Mouse (Mus musculus) heart, adult 2 months (tissue): ENCODE data around the gene Bsnd. TPM values are rescaled to one million over a fixed set of nuclear protein-coding genes. Genes with fewer than 3 reads are reported as not detected.

Experiments
- DNase-seq, 2 experiments: peaks; one replicate each; pipeline ENCODE4 v3.0.0; 2021
- H3K27ac ChIP-seq: fragments of 200-600 bp; 2 replicates; pipeline ENCODE4 v1.8.1; 2022
- H3K27me3 ChIP-seq: fragments of 200-500 bp; 2 replicates; pipeline ENCODE4 v1.6.1; 2012; ENCODE audit warnings: mild to moderate bottlenecking, low read length, inconsistent platforms, mixed read lengths; ENCODE audit not compliant: control insufficient read depth, insufficient read depth
- H3K36me3 ChIP-seq: fragments of 200-500 bp; 2 replicates; pipeline ENCODE4 v1.6.1; 2012; ENCODE audit warnings: low read length, inconsistent platforms; ENCODE audit not compliant: control insufficient read depth, insufficient read depth
- H3K4me1 ChIP-seq: fragments of 200-500 bp; 2 replicates; pipeline ENCODE4 v1.6.1; 2011; ENCODE audit warnings: low read length; ENCODE audit not compliant: control insufficient read depth, insufficient read depth
- H3K4me3 ChIP-seq: fragments of 200-600 bp; 2 replicates; pipeline ENCODE4 v1.8.1; 2022
- H3K79me2 ChIP-seq: fragments of 200-500 bp; replicated peaks from 2 replicates; pipeline ENCODE4 v1.6.1; 2012; ENCODE audit warnings: mild to moderate bottlenecking, inconsistent platforms, low read length, moderate library complexity, mixed read lengths; ENCODE audit not compliant: control insufficient read depth, insufficient read depth
- H3K9ac ChIP-seq: fragments of 200-500 bp; 2 replicates; pipeline ENCODE4 v1.6.1; 2012; ENCODE audit warnings: low read depth, mild to moderate bottlenecking, control low read depth, inconsistent platforms, low read length, mixed read lengths
- CTCF ChIP-seq: fragments of 200-600 bp; IDR thresholded peaks from 2 replicates; pipeline ENCODE4 v1.8.1; 2022; ENCODE audit warnings: antibody characterized with exemption, mild to moderate bottlenecking, moderate library complexity
- EP300 ChIP-seq: fragments of 200-500 bp; IDR thresholded peaks from 2 replicates; pipeline ENCODE4 v1.6.1; 2011; ENCODE audit warnings: low read depth, low read length, control low read depth; ENCODE audit not compliant: insufficient read depth
- POLR2A ChIP-seq: fragments of 200-500 bp; IDR thresholded peaks from 2 replicates; pipeline ENCODE4 v1.6.1; 2011; ENCODE audit warnings: mild to moderate bottlenecking, low read depth, low read length, control low read depth; ENCODE audit not compliant: insufficient read depth
- whole genome bisulfite sequencing: fragments of 180-500 bp; shearing (Covaris S2); methylation state at CpG from one replicate; pipeline ENCODE4 v1.1.7; 2018; 5-methylcytosine and 5-hydroxymethylcytosine counted together
- intact Hi-C: fragments of 180-260 bp; cut with DNase I; formaldehyde crosslinking; loops from one replicate; pipeline ENCODE4 v1.15.1; 2025
- polyA plus RNA-seq: library from polyadenylated mRNA; depleted of rRNA; stranded (reverse); fragments of >200 nt; gene quantifications from 2 replicates; pipeline ENCODE4 v1.2.3, GENCODE M21; 2012
- total RNA-seq, 2 experiments: library from RNA; stranded (reverse); gene quantifications; 2 replicates each; pipeline ENCODE4 v1.2.3; 2021

Bsnd gene
- total and polyA plus RNA-seq, 3 experiments, result not detected

DNA sequence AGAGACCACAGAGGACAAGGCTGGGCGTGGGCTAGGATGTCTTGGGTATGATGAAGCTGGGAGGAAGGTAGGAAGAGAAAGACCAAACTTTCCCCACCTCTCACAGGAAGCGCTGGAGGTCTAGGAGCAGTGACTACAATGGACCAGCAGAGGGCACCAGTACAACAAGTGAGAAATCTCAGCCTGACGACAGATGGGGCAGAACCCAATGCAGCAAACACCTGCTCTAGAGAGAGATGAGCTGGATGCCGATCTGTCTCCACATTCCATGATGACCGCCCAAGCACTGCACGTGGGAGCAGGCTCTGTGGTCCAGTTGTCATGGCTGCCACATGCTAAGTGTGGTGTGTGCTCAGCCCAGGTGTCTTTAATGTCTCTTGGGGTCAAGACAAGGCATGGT lies 17.8 kb downstream of the Bsnd start:
- DNase-seq, result peak; percentile 17 to 33
- Histone ChIP-seq H3K27me3 (no peaks in the 10 kb centered on the region), H3K4me1 (peaks cover 1% of the 10 kb centered on the region; the same call in 1 of the 2 replicates), H3K36me3 (no peaks in the 10 kb centered on the region), H3K27ac (no peak overlapping the region), H3K4me3 (no peak overlapping the region), H3K9ac (no peak overlapping the region), H3K79me2 (no peaks in the 10 kb centered on the region)
- WGBS, result 4% methylated on average over 6 of the region's 6 CpGs
- no peak for TF ChIP-seq EP300
- peak; percentile 80 for TF ChIP-seq CTCF
- TF ChIP-seq POLR2A, result no peak
- intact Hi-C loops, result loop anchor here (1.0 kb wide), 1 partner anchor 55 kb away; no protein-coding TSS in a partner anchor

DNA sequence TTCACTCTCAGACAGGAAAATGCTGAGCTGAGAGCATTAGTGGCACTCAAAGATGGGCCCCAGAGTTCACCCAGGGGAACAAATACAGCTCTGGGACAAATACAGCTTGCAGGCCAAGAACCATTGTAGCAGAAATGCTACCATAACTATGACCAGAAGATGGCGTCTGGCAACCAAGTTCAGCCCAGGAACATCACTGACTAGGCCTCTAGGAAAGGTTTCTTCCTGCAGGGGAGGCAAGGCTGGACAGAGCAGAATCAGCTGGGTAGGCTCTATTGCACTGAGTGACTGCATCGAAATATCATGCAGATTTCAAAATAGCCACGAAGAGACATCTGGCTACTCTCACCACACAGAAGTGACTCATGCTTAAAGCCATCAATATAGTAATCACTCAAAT lies 19.7 kb downstream of the Bsnd start:
- TF ChIP-seq CTCF (peak; percentile 83), POLR2A (no peak), EP300 (peak; percentile 29; the same call in 1 of the 2 replicates)
- Histone ChIP-seq H3K4me3 (no peak overlapping the region), H3K79me2 (no peaks in the 10 kb centered on the region), H3K27me3 (no peaks in the 10 kb centered on the region), H3K4me1 (peaks cover 1% of the 10 kb centered on the region; the same call in 1 of the 2 replicates), H3K9ac (no peak overlapping the region), H3K36me3 (no peaks in the 10 kb centered on the region), H3K27ac (no peak overlapping the region)
- intact Hi-C loops, result no loop called here
- DNase-seq, result peak; percentile 30 to 32
- 13% methylated on average over 3 of the region's 3 CpGs for WGBS

DNA sequence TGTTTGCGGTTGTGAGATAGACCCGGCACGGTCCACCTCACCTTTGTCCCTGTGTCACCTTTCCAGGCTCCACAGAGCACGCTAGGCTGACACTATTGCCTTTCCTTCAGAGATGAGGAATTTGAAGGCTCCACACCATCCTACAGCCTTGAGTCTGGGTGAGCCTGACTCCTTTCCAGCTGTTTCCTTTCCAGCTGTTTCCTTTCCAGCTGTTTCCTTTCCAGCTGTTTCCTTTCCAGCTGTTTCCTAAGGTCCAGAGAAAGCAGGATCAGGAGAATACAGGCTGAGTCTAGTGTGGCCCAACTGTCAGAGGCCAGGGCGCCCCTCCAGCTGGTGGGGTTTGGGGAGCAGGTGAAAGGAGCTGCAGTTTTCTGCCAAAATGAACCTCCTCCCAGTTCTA lies 21.2 kb downstream of the Bsnd start:
- Histone ChIP-seq H3K9ac (no peak overlapping the region), H3K4me1 (peaks cover 1% of the 10 kb centered on the region; the same call in 1 of the 2 replicates), H3K36me3 (no peaks in the 10 kb centered on the region), H3K27me3 (no peaks in the 10 kb centered on the region), H3K4me3 (no peak overlapping the region), H3K79me2 (no peaks in the 10 kb centered on the region), H3K27ac (no peak overlapping the region)
- TF ChIP-seq EP300 (no peak), CTCF (no peak), POLR2A (no peak)
- peak; percentile 52 to 55 for DNase-seq
- intact Hi-C loops, result no loop called here
- WGBS, result 56% methylated on average over 5 of the region's 5 CpGs

DNA sequence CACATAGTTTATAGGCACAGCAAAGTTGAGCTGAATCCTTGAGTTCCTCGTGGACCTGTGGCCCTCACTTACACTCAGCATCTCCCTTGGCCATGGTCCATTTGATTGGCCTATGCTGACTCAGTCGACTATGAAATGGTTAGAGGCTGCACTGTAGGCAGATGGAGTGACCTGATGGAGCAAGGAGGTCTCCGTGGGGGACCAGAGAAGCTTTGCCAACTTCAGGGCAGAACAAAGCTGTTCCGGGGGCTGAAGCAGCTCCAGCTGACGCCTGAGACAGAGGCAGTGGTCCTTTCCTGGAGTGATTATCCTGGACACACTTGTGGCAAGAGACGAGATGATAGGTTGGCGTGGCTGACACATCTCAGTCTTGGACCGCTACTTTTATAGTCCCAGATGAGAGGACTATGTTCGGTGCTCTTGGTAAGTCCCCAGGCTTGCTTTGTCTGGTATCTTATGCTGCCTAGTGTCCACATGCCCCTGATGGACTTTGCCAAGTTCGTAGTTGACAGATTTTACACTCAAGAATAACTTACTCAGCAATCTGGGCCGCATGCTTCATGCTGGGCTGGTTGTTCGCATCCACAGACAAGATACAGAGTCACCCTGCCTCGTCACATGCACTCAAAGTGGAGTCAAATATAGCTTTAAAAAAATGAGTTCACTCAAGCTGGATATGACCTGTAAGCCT lies 24.5 kb downstream of the Bsnd start:
- H3K27me3 ChIP-seq, result peaks cover 9% of the 10 kb centered on the region
- H3K4me1 ChIP-seq, result peaks cover 1% of the 10 kb centered on the region; the same call in 1 of the 2 replicates
- intact Hi-C loops, result no loop called here
- no peaks in the 10 kb centered on the region for H3K36me3 ChIP-seq
- DNase-seq, result no peak
- TF ChIP-seq POLR2A (no peak), EP300 (no peak), CTCF (no peak)
- H3K27ac ChIP-seq, result no peak overlapping the region
- H3K79me2 ChIP-seq, result no peaks in the 10 kb centered on the region
- WGBS, result 76% methylated on average over 13 of the region's 13 CpGs
- no peak overlapping the region for H3K9ac ChIP-seq
- no peak overlapping the region for H3K4me3 ChIP-seq

DNA sequence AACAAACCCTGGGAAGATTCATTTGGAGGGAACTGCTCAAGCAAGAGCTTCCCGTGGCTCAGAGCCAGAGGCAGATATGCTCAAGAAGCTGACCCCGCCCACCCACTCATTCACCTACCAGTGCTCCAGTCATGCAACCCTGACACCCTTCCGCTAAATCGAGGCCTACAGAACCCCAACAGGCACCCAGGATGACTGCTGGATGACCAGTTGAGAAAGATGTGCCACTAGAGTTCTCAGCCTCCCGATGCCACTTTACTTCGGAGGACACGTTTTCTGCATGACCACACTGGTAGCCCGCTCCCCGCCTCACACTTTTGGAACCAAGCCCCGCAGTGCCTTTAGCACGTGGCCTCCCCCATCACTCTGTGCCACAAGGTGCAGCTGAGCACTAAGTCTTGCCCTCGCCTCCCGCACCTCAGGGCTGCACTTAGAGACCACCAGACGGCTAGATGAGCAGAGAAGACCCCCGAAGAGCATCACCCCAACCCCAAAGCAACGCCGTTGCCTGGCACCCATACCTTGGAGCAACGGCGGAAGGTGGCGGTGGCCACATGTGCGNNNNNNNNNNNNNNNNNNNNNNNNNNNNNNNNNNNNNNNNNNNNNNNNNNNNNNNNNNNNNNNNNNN lies 28.8 kb downstream of the Bsnd start:
- H3K4me3 ChIP-seq, result no peak overlapping the region
- intact Hi-C loops, result no loop called here
- H3K27me3 ChIP-seq, result peaks cover 9% of the 10 kb centered on the region
- no peaks in the 10 kb centered on the region for H3K79me2 ChIP-seq
- no peaks in the 10 kb centered on the region for H3K4me1 ChIP-seq
- DNase-seq, result no peak
- no peak overlapping the region for H3K27ac ChIP-seq
- WGBS, result 32% methylated on average over 21 of the region's 21 CpGs
- no peaks in the 10 kb centered on the region for H3K36me3 ChIP-seq
- TF ChIP-seq POLR2A (no peak), EP300 (no peak), CTCF (no peak)
- H3K9ac ChIP-seq, result no peak overlapping the region

DNA sequence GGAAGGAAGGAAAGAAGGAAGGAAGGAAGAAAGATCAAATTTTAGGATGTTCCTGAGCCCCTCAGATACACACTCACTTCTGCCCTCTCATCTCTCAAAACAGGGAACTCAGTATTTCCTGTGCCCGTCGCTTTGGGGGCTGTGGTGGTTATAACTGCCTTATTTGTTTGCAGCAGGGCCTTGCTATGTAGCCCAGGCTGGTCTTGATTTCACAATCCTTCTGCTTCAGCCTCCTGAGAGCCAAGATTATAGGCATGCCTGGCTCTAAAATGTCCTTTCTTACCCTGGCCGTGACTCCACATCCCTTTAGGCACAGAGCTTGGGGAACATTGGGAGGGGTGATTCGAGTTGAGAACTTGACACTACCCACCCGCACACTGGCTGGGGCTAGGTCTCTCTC lies 29.6 kb downstream of the Bsnd start:
- 75% methylated on average over 5 of the region's 5 CpGs for WGBS
- no peaks in the 10 kb centered on the region for H3K79me2 ChIP-seq
- intact Hi-C loops, result no loop called here
- H3K27me3 ChIP-seq, result peaks cover 9% of the 10 kb centered on the region
- no peak overlapping the region for H3K9ac ChIP-seq
- no peak for DNase-seq
- no peak overlapping the region for H3K4me3 ChIP-seq
- H3K27ac ChIP-seq, result no peak overlapping the region
- no peaks in the 10 kb centered on the region for H3K36me3 ChIP-seq
- H3K4me1 ChIP-seq, result no peaks in the 10 kb centered on the region
- TF ChIP-seq EP300 (no peak), POLR2A (no peak), CTCF (no peak)
